Mouse (Mus musculus): ENCODE measurements at regions not wholly inside any gene's neighbourhood (a gene's known extent, or its start where the extent isn't known, plus 50 kb on each side); places are given as distances from the start of the nearest gene placed in this dataset.
"Not testable (repeated sequence)": the region's sequence is repeated elsewhere in the genome, so short reads cannot be mapped to it uniquely, and the experiment has no call there.

- DNase-seq (ENCODE audit: inconsistent ontology term): no peak
Observed at GRCm38 (mm10) chr14:86315974-86316373, 825.1 kb downstream of the Diaph3 start.

DNA sequence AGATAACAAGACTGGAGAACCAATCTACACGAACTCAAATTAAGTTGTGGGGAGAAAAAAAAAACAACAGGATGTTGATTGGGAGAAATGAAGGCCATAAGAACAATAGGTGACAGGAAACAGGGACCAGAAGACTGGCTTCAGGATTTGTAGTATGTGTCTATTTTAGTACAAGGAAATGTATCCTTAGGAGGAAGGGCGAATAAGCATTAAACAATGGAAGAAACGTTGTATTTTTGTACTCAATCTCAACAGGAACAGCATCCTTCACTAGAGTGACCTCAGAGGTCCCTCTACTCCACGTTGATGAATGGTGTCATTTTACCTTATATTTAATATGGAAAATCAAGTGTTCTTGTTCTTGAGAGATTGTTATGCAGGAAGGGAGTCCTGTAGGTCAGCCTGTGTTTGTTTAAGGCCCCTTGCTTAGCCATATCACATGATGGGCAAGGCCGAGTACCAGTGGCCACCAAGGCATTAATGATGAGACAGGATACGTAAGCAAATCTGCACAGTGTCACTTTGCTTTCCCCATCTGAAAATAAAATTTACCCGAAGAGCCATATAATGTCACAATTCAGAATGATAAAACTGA is 832.0 kb downstream of the Diaph3 start:
- no peak for DNase-seq (ENCODE audit: inconsistent ontology term)

DNA sequence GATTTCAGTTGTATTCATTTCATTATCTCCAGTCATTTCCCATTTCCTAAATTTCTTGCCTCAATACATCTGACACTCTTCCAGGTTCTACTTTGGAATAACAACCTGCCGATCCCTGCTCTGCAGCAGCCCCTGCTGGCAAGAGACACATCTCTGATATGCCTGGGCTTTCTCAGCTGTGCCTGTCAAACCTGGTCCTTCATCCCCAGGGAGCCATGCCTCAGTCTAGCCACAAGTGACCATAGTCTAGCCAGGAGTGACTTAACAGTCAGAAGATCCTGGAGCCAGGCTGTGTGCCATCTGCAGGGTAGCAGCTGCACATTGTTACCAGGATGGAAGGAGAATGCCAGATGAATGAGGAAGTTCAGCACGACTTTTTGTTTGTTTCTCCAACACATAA is 833.2 kb downstream of the Diaph3 start:
- peak; percentile 51 for DNase-seq (ENCODE audit: inconsistent ontology term)

DNA sequence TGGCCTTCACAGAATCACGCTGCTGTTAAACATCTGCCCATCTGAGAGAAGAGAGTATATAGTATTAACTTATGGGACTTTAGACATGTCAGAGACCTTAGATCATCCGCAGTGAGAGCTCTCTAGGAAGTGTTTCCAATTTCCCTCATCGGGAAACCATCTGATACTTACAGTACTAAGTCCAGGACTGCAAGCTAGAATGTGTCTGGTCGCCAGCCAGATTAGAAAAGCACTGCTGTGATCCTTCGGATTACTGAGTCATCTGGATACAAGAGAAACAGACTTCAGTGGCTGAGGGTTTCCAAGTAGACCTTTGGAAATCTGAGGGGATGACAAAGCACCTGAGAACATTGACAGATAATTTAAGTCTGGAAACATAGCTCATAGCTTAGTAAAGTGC is 839.4 kb downstream of the Diaph3 start:
- DNase-seq (ENCODE audit: inconsistent ontology term): no peak

- DNase-seq (ENCODE audit: inconsistent ontology term): no peak
Observed at GRCm38 (mm10) chr14:86300811-86301210, 840.2 kb downstream of the Diaph3 start.

GRCm38 (mm10) chr14:86297991-86298390 is 843.0 kb downstream of the Diaph3 start:
- DNase-seq (ENCODE audit: inconsistent ontology term): no peak

DNA sequence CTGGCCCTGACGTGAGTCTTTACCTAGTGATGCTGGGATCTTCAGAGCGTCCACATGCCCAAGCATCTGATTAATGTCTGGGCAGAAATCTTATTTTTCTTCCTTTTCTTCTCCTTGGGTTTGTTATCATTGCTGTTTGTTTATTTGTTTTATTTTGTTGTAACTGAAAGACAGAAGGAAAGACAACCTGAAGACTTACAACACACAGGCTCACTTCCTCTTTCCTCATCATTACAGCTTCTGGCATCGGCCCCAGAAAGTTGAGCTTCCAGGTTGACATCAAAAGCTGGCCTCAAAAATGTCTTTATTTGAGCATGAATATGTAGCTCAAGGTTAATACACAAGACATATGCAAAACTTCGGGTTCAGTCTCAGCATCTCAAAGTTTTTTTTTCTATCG is 846.4 kb downstream of the Diaph3 start:
- not testable (repeated sequence) for DNase-seq (ENCODE audit: inconsistent ontology term)

DNA sequence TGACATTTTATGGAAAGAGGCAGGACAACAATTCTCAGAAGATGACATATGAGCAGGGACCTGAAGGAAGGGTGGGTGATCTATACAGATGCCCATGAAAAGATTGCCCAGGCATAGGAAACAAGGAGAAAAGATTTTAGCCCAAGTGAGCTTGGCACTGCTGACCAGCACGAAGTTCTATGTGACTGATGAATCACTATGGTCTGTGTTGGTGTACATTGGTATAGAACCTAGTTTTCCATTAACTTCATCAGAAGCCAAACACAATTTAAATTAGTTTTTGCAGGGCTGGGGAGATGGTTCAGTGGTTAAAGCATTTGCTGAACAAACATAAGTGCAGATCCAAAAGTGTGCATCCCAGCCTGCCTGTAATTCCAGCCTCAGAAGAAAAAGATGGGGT is 847.2 kb downstream of the Diaph3 start:
- DNase-seq (ENCODE audit: inconsistent ontology term): no peak

DNA sequence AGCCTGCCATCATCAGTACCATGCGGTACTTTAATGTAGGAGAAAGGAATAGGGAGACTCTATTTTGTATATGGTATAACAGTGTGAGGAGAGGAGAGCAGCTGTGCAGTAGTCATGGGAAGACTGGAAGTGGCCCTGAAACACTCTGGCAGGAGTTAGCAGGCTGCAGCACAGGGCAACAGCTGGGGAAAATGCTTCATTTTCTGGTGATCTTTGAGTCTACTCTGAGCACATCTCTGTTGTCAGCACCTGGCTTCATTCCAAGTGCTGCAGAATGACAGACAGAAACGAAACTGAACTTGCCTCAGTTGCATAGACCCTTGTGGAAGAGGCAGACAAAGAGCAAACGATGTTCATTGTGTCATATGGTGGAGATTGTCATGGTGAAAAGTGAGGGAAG is 847.7 kb downstream of the Diaph3 start:
- DNase-seq (ENCODE audit: inconsistent ontology term): no peak

GRCm38 (mm10) chr14:86290556-86290955 is 850.5 kb downstream of the Diaph3 start:
- DNase-seq (ENCODE audit: inconsistent ontology term): no peak

DNA sequence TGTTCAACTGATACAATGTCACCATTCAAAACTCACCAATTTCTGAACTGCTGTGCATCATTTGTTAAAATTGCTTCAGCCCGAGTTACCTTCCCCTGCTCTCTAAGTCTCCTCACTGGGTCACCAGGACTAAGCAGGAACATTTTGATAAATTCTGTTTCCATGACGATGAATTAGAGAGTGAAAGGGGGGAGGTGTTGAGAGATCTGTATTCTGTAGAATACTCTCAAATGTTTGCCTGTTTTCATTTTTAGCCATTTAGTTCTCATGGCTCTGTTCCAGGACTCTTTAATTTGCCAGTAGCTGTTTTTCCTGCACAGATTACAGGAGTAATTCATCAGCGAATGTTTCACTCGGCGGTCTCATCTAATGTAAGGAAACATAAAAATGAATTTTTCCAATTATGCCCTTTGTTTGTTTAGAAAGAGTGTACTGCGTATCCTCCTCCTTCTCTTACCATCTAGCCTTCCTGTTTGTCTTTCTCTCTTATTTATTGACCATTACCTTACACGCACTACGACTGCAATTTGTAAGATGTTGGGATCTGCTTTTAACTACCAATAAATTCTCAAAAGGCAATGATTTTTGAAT is 879.3 kb downstream of the Diaph3 start:
- no peak for DNase-seq (ENCODE audit: inconsistent ontology term)

GRCm38 (mm10) chr14:86254196-86254595 is 886.8 kb downstream of the Diaph3 start:
- DNase-seq (ENCODE audit: inconsistent ontology term): peak; percentile 87

DNA sequence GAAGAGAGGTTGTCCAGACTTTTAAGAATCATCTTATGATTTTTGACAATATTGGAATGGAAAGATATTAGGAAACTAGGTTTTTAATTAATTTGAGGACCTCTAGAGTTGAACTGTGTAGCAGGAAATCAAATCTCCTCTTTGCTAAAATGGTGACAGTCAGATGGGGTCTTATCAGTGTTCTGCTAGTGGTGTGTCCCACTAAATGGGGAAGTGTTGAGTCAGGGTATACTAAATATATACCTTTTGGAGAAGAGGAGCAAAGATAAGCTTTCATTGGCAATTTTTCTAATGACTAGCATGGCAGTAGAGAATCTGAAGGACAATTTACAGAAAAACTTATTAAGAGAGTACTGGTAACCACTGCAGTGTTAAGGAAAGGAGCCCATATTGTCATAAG is 889.4 kb downstream of the Diaph3 start:
- no peak for DNase-seq (ENCODE audit: inconsistent ontology term)

DNA sequence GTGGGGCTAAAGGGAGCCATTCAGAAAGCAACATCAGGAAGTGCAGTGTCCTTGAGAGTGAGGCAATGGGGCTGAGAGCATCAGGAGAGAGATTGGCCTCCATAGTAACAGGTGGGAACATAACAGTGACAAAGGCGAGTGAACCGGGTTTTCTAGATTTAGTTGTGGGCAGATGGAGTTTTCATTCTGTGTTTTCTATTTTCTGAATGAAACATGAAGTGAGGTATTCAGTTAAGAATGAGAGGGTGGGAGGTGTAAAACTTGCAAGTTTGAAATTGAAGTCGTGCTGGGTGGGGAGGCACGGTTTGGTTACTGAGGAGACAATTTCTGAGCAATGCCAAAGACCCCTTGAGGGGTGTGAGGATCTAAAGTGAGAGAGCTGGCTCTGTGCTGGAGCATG is 893.3 kb downstream of the Diaph3 start:
- DNase-seq (ENCODE audit: inconsistent ontology term): no peak

- DNase-seq (ENCODE audit: inconsistent ontology term): no peak
Observed at GRCm38 (mm10) chr14:86246770-86247169, 894.3 kb downstream of the Diaph3 start.

DNA sequence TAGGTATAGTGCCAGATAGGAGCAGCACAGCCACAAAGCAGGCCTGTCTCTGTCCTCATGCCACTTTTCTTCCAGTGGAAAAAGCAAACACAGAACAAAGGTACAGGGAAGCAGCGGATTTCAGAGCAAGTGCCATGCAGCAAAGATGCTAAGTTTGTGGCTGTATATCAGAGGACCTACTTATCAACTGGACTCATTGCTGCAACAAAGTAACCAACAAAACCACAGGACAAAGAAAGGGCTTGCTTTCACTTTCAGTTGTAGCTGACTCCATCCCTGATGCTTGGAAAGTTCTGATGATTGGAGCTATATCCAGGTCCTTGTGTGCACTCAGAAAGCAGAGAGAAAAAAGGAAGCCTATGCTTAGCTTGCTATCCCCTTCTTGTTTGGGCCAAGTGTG is 897.4 kb downstream of the Diaph3 start:
- DNase-seq (ENCODE audit: inconsistent ontology term): peak; percentile 73

DNA sequence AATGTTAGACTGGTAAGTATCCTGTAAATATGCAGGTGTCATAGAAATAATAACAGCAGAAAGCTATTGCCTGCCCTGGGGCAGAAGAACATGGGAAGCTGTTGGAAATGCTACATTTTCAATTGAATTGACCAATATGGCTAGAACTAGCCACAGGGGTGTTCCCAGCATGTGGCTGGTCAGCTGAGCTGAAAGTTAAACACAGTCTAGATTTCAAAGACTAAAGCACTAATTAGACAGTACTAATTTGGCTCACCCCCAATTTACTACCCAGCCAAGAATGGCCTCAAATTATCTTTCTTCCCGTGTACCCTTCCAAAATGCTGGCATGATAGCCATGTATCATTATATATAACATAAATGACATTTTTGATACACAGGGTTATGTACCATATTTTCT is 898.2 kb downstream of the Diaph3 start:
- DNase-seq (ENCODE audit: inconsistent ontology term): no peak

DNA sequence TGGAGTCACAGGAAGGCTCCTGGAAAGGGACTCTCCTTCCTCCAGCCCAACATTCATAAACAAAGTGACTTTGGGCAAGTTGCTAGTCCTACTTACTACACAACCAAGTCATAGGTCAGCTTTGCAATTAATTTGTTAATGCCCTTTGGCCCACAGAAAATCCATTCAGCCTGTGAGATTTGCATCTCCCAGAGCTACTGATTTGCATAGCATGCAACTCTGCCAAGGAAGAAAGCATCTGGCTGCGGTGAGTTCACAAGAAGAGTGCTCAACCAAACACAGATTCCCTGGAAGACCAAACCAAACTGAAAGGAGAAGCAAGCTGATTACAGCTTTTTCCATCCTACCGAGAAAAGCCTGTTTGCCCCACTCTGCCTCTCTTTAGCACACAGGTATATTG is 901.9 kb downstream of the Diaph3 start:
- DNase-seq (ENCODE audit: inconsistent ontology term): no peak

GRCm38 (mm10) chr14:86233305-86233704 is 907.7 kb downstream of the Diaph3 start:
- DNase-seq (ENCODE audit: inconsistent ontology term): no peak

DNA sequence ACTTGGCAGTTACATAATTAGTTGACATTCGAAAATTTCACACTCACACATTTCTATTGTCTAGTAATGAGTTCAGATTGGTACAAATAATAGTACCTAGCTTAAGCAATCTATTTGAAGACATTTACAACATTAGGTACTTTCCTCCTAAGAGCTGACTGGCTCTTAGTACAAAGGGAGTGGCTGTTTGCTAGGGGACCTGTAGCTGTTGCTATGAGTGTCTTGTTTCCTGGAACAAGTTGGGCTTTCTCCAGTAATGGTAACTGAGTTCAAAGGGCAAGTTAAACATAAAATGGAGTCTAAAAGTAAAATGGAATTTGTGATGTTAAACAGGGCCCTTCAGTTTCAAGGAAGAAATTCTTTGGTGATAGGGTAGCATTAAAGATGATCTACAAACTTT is 910.4 kb downstream of the Diaph3 start:
- peak; percentile 23 for DNase-seq (ENCODE audit: inconsistent ontology term)

GRCm38 (mm10) chr14:86229755-86230154 is 911.3 kb downstream of the Diaph3 start:
- no peak for DNase-seq (ENCODE audit: inconsistent ontology term)

- DNase-seq (ENCODE audit: inconsistent ontology term): no peak
Observed at GRCm38 (mm10) chr14:86215711-86216110, 925.3 kb downstream of the Diaph3 start.

DNA sequence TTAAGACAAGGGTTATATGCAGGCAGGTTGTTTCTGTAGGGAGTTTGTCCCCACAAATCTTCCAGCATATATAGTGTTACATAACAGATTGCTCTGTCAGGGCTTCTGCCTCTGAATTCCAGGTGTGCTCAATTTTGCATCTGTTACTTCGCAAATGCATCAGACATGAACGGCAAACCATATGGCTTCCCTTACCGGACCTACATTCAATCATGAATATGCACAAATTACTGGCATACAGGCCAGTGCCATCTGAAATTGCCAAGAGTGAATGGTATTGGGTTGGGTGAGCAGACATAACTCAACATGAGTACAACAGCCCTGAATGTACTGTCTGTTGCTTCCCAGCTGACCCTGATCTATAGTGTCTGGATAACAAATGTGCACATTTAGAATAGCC is 929.4 kb downstream of the Diaph3 start:
- no peak for DNase-seq (ENCODE audit: inconsistent ontology term)

DNA sequence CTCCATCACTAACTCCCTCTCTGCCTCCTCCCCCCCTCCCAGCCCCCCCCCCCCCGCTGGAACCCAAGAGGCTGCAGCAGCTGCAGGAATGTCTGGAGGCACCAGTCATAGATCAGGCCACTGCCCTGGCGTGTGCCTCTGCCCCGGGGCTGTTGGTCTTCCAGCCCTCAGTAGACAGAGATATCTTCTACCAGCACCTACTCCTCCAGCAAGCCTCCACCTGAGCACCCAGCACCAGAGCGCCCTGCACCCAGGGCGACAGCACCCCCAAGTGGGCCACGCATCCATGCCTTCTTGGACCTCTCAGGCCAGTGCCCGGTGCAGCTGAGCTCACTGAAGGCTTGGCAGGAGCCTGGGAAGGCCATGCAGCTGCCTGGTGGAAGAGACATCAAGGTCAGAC is 936.5 kb downstream of the Diaph3 start:
- no peak for DNase-seq (ENCODE audit: inconsistent ontology term)
